Mouse (Mus musculus) heart, embryonic 13.5 days (tissue): ENCODE measurements around the gene Gpatch2. TPM values are rescaled to one million over a fixed set of nuclear protein-coding genes. Genes with fewer than 3 reads are reported as not detected.

Experiments
- ATAC-seq: fragments of 200-750 bp; cut with Nextera tagmentation; 2 replicates; pipeline ENCODE4 v1.8.0; 2017; ENCODE audit warnings: moderate TSS enrichment; ENCODE audit not compliant: insufficient number of reproducible peaks, low FRiP score, low TSS enrichment; ENCODE audit errors: extremely low read depth
- H3K27ac ChIP-seq: fragments of 300-500 bp; sonication (generic); replicated peaks from 2 replicates; pipeline ENCODE4 v1.5.1; 2015; ENCODE audit warnings: moderate library complexity, mild to moderate bottlenecking, inconsistent platforms
- H3K27me3 ChIP-seq: fragments of 300-500 bp; sonication (generic); replicated peaks from 2 replicates; pipeline ENCODE4 v1.6.1; 2015; ENCODE audit warnings: mild to moderate bottlenecking, inconsistent platforms
- H3K36me3 ChIP-seq: fragments of 300-500 bp; sonication (generic); 2 replicates; pipeline ENCODE4 v1.6.1; 2015; ENCODE audit warnings: mild to moderate bottlenecking, inconsistent platforms
- H3K4me1 ChIP-seq: fragments of 300-500 bp; sonication (generic); 2 replicates; pipeline ENCODE4 v1.6.1; 2015; ENCODE audit warnings: inconsistent platforms
- H3K4me2 ChIP-seq: fragments of 300-500 bp; sonication (generic); 2 replicates; pipeline ENCODE4 v1.6.1; 2015; ENCODE audit warnings: inconsistent platforms, mild to moderate bottlenecking, moderate library complexity
- H3K4me3 ChIP-seq: fragments of 300-500 bp; sonication (generic); 2 replicates; pipeline ENCODE4 v1.5.1; 2015; ENCODE audit warnings: moderate library complexity, mild to moderate bottlenecking, inconsistent platforms
- H3K9ac ChIP-seq: fragments of 300-500 bp; sonication (generic); 2 replicates; pipeline ENCODE4 v1.6.1; 2015; ENCODE audit warnings: inconsistent platforms, mild to moderate bottlenecking, moderate library complexity
- H3K9me3 ChIP-seq: fragments of 300-500 bp; sonication (generic); 2 replicates; pipeline ENCODE4 v1.6.1; 2016; ENCODE audit warnings: inconsistent platforms
- WGBS: fragments of 180-500 bp; shearing (Covaris S2); methylation state at CpG from one replicate; pipeline ENCODE4 v1.1.7; 2015; ENCODE audit warnings: mixed read lengths; 5-methylcytosine and 5-hydroxymethylcytosine counted together
- polyA plus RNA-seq: library from polyadenylated mRNA; unstranded; fragments of >200 nt; fragmentation: Nextera tagmentation; extraction: Ambion mirVana; gene quantifications from 2 replicates; pipeline ENCODE4 v1.2.1, GENCODE M21; 2015

Gpatch2 gene
- polyA plus RNA-seq, 1 experiment from 2014 or later, result 10.3 TPM

- peaks cover 9% of the 10 kb centered on the region; the same call in 1 of the 2 replicates for H3K4me1 ChIP-seq
- no peak for ATAC-seq
- H3K36me3 ChIP-seq, result peaks cover 46% of the 10 kb centered on the region
- H3K9me3 ChIP-seq, result no peaks in the 10 kb centered on the region
- no peak overlapping the region for H3K4me3 ChIP-seq
- 93% methylated on average over 26 of the region's 26 CpGs for WGBS
- no peak overlapping the region for H3K9ac ChIP-seq
- H3K4me2 ChIP-seq, result no peak overlapping the region
- no peaks in the 10 kb centered on the region for H3K27me3 ChIP-seq
- no peak overlapping the region for H3K27ac ChIP-seq
Observed at GRCm38 (mm10) chr1:187348053-187348820, 132.9 kb downstream of the Gpatch2 start.

GRCm38 (mm10) chr1:187348859-187349258 lies 133.6 kb downstream of the Gpatch2 start:
- H3K4me3 ChIP-seq, result no peak overlapping the region
- WGBS, result 85% methylated on average over 14 of the region's 14 CpGs
- no peak overlapping the region for H3K27ac ChIP-seq
- ATAC-seq, result no peak
- no peaks in the 10 kb centered on the region for H3K9me3 ChIP-seq
- H3K9ac ChIP-seq, result no peak overlapping the region
- H3K4me1 ChIP-seq, result peaks cover 9% of the 10 kb centered on the region; the same call in 1 of the 2 replicates
- no peaks in the 10 kb centered on the region for H3K27me3 ChIP-seq
- peaks cover 44% of the 10 kb centered on the region for H3K36me3 ChIP-seq
- no peak overlapping the region for H3K4me2 ChIP-seq

GRCm38 (mm10) chr1:187356169-187356568 lies 140.9 kb downstream of the Gpatch2 start:
- Histone ChIP-seq H3K9ac (no peak overlapping the region), H3K4me1 (no peaks in the 10 kb centered on the region), H3K27ac (no peak overlapping the region), H3K4me2 (no peak overlapping the region), H3K9me3 (no peaks in the 10 kb centered on the region), H3K36me3 (peaks cover 6% of the 10 kb centered on the region; the same call in 1 of the 2 replicates), H3K27me3 (no peaks in the 10 kb centered on the region), H3K4me3 (no peak overlapping the region)
- no peak for ATAC-seq
- WGBS, result 83% methylated on average over 15 of the region's 15 CpGs

- no peaks in the 10 kb centered on the region for H3K4me1 ChIP-seq
- H3K9me3 ChIP-seq, result no peaks in the 10 kb centered on the region
- peaks cover 6% of the 10 kb centered on the region; the same call in 1 of the 2 replicates for H3K36me3 ChIP-seq
- no peaks in the 10 kb centered on the region for H3K27me3 ChIP-seq
- no peak for ATAC-seq
- H3K27ac ChIP-seq, result no peak overlapping the region
- H3K4me2 ChIP-seq, result no peak overlapping the region
- no peak overlapping the region for H3K4me3 ChIP-seq
- no peak overlapping the region for H3K9ac ChIP-seq
- WGBS, result 86% methylated on average over 8 of the region's 8 CpGs
Observed at GRCm38 (mm10) chr1:187356904-187357303, 141.6 kb downstream of the Gpatch2 start.

GRCm38 (mm10) chr1:187360240-187360639 lies 144.9 kb downstream of the Gpatch2 start:
- Histone ChIP-seq H3K4me3 (no peak overlapping the region), H3K4me1 (no peaks in the 10 kb centered on the region), H3K27me3 (no peaks in the 10 kb centered on the region), H3K36me3 (no peaks in the 10 kb centered on the region), H3K9me3 (no peaks in the 10 kb centered on the region), H3K27ac (no peak overlapping the region), H3K4me2 (no peak overlapping the region), H3K9ac (no peak overlapping the region)
- 30% methylated on average over 3 of the region's 3 CpGs for whole genome bisulfite sequencing
- no peak for ATAC-seq

GRCm38 (mm10) chr1:187362536-187362935 lies 147.2 kb downstream of the Gpatch2 start:
- Histone ChIP-seq H3K36me3 (no peaks in the 10 kb centered on the region), H3K27me3 (no peaks in the 10 kb centered on the region), H3K9me3 (no peaks in the 10 kb centered on the region), H3K4me1 (no peaks in the 10 kb centered on the region), H3K4me2 (no peak overlapping the region), H3K27ac (no peak overlapping the region), H3K9ac (no peak overlapping the region), H3K4me3 (no peak overlapping the region)
- WGBS, result 79% methylated on average over 5 of the region's 5 CpGs
- ATAC-seq, result no peak

GRCm38 (mm10) chr1:187365424-187365823 lies 150.1 kb downstream of the Gpatch2 start:
- Histone ChIP-seq H3K9ac (no peak overlapping the region), H3K4me1 (no peaks in the 10 kb centered on the region), H3K27me3 (no peaks in the 10 kb centered on the region), H3K4me3 (no peak overlapping the region), H3K4me2 (no peak overlapping the region), H3K36me3 (no peaks in the 10 kb centered on the region), H3K9me3 (no peaks in the 10 kb centered on the region), H3K27ac (no peak overlapping the region)
- 81% methylated on average over 3 of the region's 3 CpGs for WGBS
- no peak for ATAC-seq

- Histone ChIP-seq H3K36me3 (no peaks in the 10 kb centered on the region), H3K4me1 (no peaks in the 10 kb centered on the region), H3K27ac (no peak overlapping the region), H3K4me3 (no peak overlapping the region), H3K9ac (no peak overlapping the region), H3K9me3 (no peaks in the 10 kb centered on the region), H3K4me2 (no peak overlapping the region), H3K27me3 (no peaks in the 10 kb centered on the region)
- ATAC-seq, result no peak
- 52% methylated on average over 2 of the region's 2 CpGs for WGBS
Observed at GRCm38 (mm10) chr1:187366806-187367205, 151.5 kb downstream of the Gpatch2 start.

GRCm38 (mm10) chr1:187369049-187369448 lies 153.7 kb downstream of the Gpatch2 start:
- H3K27ac ChIP-seq, result no peak overlapping the region
- H3K36me3 ChIP-seq, result no peaks in the 10 kb centered on the region
- H3K27me3 ChIP-seq, result no peaks in the 10 kb centered on the region
- whole genome bisulfite sequencing, result 78% methylated on average over 2 of the region's 2 CpGs
- H3K9ac ChIP-seq, result no peak overlapping the region
- H3K9me3 ChIP-seq, result no peaks in the 10 kb centered on the region
- no peaks in the 10 kb centered on the region for H3K4me1 ChIP-seq
- ATAC-seq, result no peak
- H3K4me2 ChIP-seq, result no peak overlapping the region
- H3K4me3 ChIP-seq, result no peak overlapping the region

- H3K4me2 ChIP-seq, result no peak overlapping the region
- 74% methylated on average over 6 of the region's 6 CpGs for WGBS
- H3K4me1 ChIP-seq, result peaks cover 18% of the 10 kb centered on the region
- H3K9me3 ChIP-seq, result no peaks in the 10 kb centered on the region
- H3K27me3 ChIP-seq, result no peaks in the 10 kb centered on the region
- no peaks in the 10 kb centered on the region for H3K36me3 ChIP-seq
- ATAC-seq, result no peak
- H3K9ac ChIP-seq, result no peak overlapping the region
- no peak overlapping the region for H3K27ac ChIP-seq
- H3K4me3 ChIP-seq, result no peak overlapping the region
Observed at GRCm38 (mm10) chr1:187373506-187373905, 158.2 kb downstream of the Gpatch2 start.

- Histone ChIP-seq H3K4me1 (peaks cover 22% of the 10 kb centered on the region), H3K4me2 (no peak overlapping the region), H3K27ac (no peak overlapping the region), H3K27me3 (no peaks in the 10 kb centered on the region), H3K9me3 (no peaks in the 10 kb centered on the region), H3K4me3 (no peak overlapping the region), H3K36me3 (no peaks in the 10 kb centered on the region), H3K9ac (no peak overlapping the region)
- ATAC-seq, result no peak
- 90% methylated on average over 4 of the region's 4 CpGs for WGBS
Observed at GRCm38 (mm10) chr1:187374418-187374817, 159.1 kb downstream of the Gpatch2 start.
